Mouse (Mus musculus): Measurements from ENCODE around the gene Krba1. TPM values are rescaled to one million over a fixed set of nuclear protein-coding genes. Genes with fewer than 3 reads are reported as not detected.

The Krba1 gene
- polyA plus RNA-seq, 1 experiment from 2014 or later: 18.4 TPM

- WGBS: 79% methylated on average over 7 of the region's 7 CpGs
- H3K4me3 ChIP-seq (ENCODE audit: low read depth, low read length): no peak overlapping the region
- ATAC-seq (replicated peaks; ENCODE audit: insufficient number of reproducible peaks, low FRiP score, low TSS enrichment, low read depth) (peak; percentile 49; the same call in 1 of the 2 replicates), DNase-seq (ENCODE audit: low spot score) (no peak)
- no peaks in the 10 kb centered on the region for H3K27me3 ChIP-seq (ENCODE audit: control insufficient read depth, insufficient read depth, low read length)
- H3K4me1 ChIP-seq (ENCODE audit: control insufficient read depth, insufficient read depth, low read length): no peaks in the 10 kb centered on the region
- no peak overlapping the region for H3K27ac ChIP-seq (replicated peaks; ENCODE audit: low read depth, low read length)
- no peaks in the 10 kb centered on the region for H3K9me3 ChIP-seq (replicated peaks; ENCODE audit: control insufficient read depth, low read length)
- H3K4me2 ChIP-seq (ENCODE audit: low read depth, low read length): no peak overlapping the region
- no peak overlapping the region for H3K9ac ChIP-seq (replicated peaks; ENCODE audit: low read length)
- no peaks in the 10 kb centered on the region for H3K36me3 ChIP-seq (replicated peaks; ENCODE audit: control insufficient read depth, insufficient read depth, low read depth, low read length)
Observed at GRCm38 (mm10) chr6:48467490-48467889, 72.1 kb downstream of the Krba1 start.

Small RNA genes within 50 kb of the gene (microRNA-seq; reads per million reads assigned to microRNA genes)
- gene Gm24325 (ENCODE audit: borderline number of aligned reads): not detected

Other genes with a start within 250 kb of the Krba1 start
- 16.6 and 17.1 TPM in 2 replicates for gene Zfp467, start 50.2 kb downstream of the Krba1 start, polyA plus RNA-seq (2014; fragmentation: Nextera tagmentation; extraction: Ambion mirVana)
- 0.33 and 0.36 TPM in 2 replicates for gene Sspo, start 52.6 kb downstream of the Krba1 start, polyA plus RNA-seq (2014; fragmentation: Nextera tagmentation; extraction: Ambion mirVana)
- gene Atp6v0e2, start 142.0 kb downstream of the Krba1 start, polyA plus RNA-seq (2014; fragmentation: Nextera tagmentation; extraction: Ambion mirVana): 18.9 and 22.3 TPM in 2 replicates
- 10.9 and 14.3 TPM in 2 replicates for gene Lrrc61, start 159.2 kb downstream of the Krba1 start, polyA plus RNA-seq (2014; fragmentation: Nextera tagmentation; extraction: Ambion mirVana)
- gene Rarres2, start 177.2 kb downstream of the Krba1 start, polyA plus RNA-seq (2014; fragmentation: Nextera tagmentation; extraction: Ambion mirVana): 3.8 and 4.3 TPM in 2 replicates
- gene Gm45021, start 194.0 kb downstream of the Krba1 start, polyA plus RNA-seq (2014; fragmentation: Nextera tagmentation; extraction: Ambion mirVana): not detected in 2 replicates
- 33.5 and 34.2 TPM in 2 replicates for gene Repin1, start 198.3 kb downstream of the Krba1 start, polyA plus RNA-seq (2014; fragmentation: Nextera tagmentation; extraction: Ambion mirVana)
- not detected in 2 replicates for gene Gm44965, start 198.4 kb downstream of the Krba1 start, polyA plus RNA-seq (2014; fragmentation: Nextera tagmentation; extraction: Ambion mirVana)
- 7.1 and 7.4 TPM in 2 replicates for gene Zfp775, start 206.5 kb downstream of the Krba1 start, polyA plus RNA-seq (2014; fragmentation: Nextera tagmentation; extraction: Ambion mirVana)
- 0.69 and 0.71 TPM in 2 replicates for gene AI854703, start 231.2 kb downstream of the Krba1 start, polyA plus RNA-seq (2014; fragmentation: Nextera tagmentation; extraction: Ambion mirVana)

All from embryonic facial prominence, embryonic 11.5 days (tissue).